Mouse (Mus musculus): ENCODE data around the gene Rap1gap. TPM values are rescaled to one million over a fixed set of nuclear protein-coding genes. Genes with fewer than 3 reads are reported as not detected.

Rap1gap gene
- polyA plus RNA-seq, 1 experiment: 9.5 TPM

- H3K4me1 ChIP-seq (ENCODE audit: control insufficient read depth, insufficient read depth, low read length): peaks cover 46% of the 10 kb centered on the region
- H3K9ac ChIP-seq (ENCODE audit: low read depth, poor library complexity, severe bottlenecking): no peak overlapping the region
- H3K9me3 ChIP-seq (replicated peaks; ENCODE audit: control insufficient read depth, insufficient read depth, low read length, poor library complexity, severe bottlenecking): no peaks in the 10 kb centered on the region
- no peak for TF ChIP-seq EP300 (IDR thresholded peaks at IDR 0.05; ENCODE audit: insufficient read depth, low read depth, low read length)
- no peaks in the 10 kb centered on the region for H3K27me3 ChIP-seq (ENCODE audit: control insufficient read depth, insufficient read depth, low read length, poor library complexity, severe bottlenecking)
- H3K27ac ChIP-seq (ENCODE audit: insufficient read depth, low read length): no peak overlapping the region
- no peaks in the 10 kb centered on the region for H3K36me3 ChIP-seq (ENCODE audit: control insufficient read depth, insufficient read depth, low read length, poor library complexity, severe bottlenecking)
- H3K4me3 ChIP-seq (ENCODE audit: low read depth, low read length): no peak overlapping the region
Measured at GRCm38 (mm10) chr4:137768831-137769230, 104.3 kb downstream of the Rap1gap start.

- Histone ChIP-seq H3K9ac (ENCODE audit: low read depth, poor library complexity, severe bottlenecking) (no peak overlapping the region), H3K27ac (ENCODE audit: insufficient read depth, low read length) (no peak overlapping the region), H3K27me3 (ENCODE audit: control insufficient read depth, insufficient read depth, low read length, poor library complexity, severe bottlenecking) (no peaks in the 10 kb centered on the region), H3K36me3 (ENCODE audit: control insufficient read depth, insufficient read depth, low read length, poor library complexity, severe bottlenecking) (no peaks in the 10 kb centered on the region), H3K4me1 (ENCODE audit: control insufficient read depth, insufficient read depth, low read length) (peaks cover 48% of the 10 kb centered on the region), H3K9me3 (replicated peaks; ENCODE audit: control insufficient read depth, insufficient read depth, low read length, poor library complexity, severe bottlenecking) (no peaks in the 10 kb centered on the region), H3K4me3 (ENCODE audit: low read depth, low read length) (no peak overlapping the region)
- TF ChIP-seq CTCF (IDR thresholded peaks at IDR 0.05; ENCODE audit: low read depth, low read length) (no peak), EP300 (IDR thresholded peaks at IDR 0.05; ENCODE audit: insufficient read depth, low read depth, low read length) (no peak), POLR2A (IDR thresholded peaks at IDR 0.05; ENCODE audit: insufficient read depth, low read length) (no peak)
Measured at GRCm38 (mm10) chr4:137769635-137770034, 105.1 kb downstream of the Rap1gap start.

- H3K36me3 ChIP-seq (ENCODE audit: control insufficient read depth, insufficient read depth, low read length, poor library complexity, severe bottlenecking): no peaks in the 10 kb centered on the region
- H3K9me3 ChIP-seq (replicated peaks; ENCODE audit: control insufficient read depth, insufficient read depth, low read length, poor library complexity, severe bottlenecking): no peaks in the 10 kb centered on the region
- peaks cover 46% of the 10 kb centered on the region for H3K4me1 ChIP-seq (ENCODE audit: control insufficient read depth, insufficient read depth, low read length)
- TF ChIP-seq CTCF (IDR thresholded peaks at IDR 0.05; ENCODE audit: low read depth, low read length) (no peak), EP300 (IDR thresholded peaks at IDR 0.05; ENCODE audit: insufficient read depth, low read depth, low read length) (peak; percentile 80; the same call in 1 of the 2 replicates)
- no peak overlapping the region for H3K27ac ChIP-seq (ENCODE audit: insufficient read depth, low read length)
- H3K4me3 ChIP-seq (ENCODE audit: low read depth, low read length): no peak overlapping the region
- no peak overlapping the region for H3K9ac ChIP-seq (ENCODE audit: low read depth, poor library complexity, severe bottlenecking)
- H3K27me3 ChIP-seq (ENCODE audit: control insufficient read depth, insufficient read depth, low read length, poor library complexity, severe bottlenecking): no peaks in the 10 kb centered on the region
Measured at GRCm38 (mm10) chr4:137770901-137771612, 106.5 kb downstream of the Rap1gap start.

GRCm38 (mm10) chr4:137771749-137772148 lies 107.2 kb downstream of the Rap1gap start:
- Histone ChIP-seq H3K4me1 (ENCODE audit: control insufficient read depth, insufficient read depth, low read length) (peaks cover 43% of the 10 kb centered on the region), H3K9me3 (replicated peaks; ENCODE audit: control insufficient read depth, insufficient read depth, low read length, poor library complexity, severe bottlenecking) (no peaks in the 10 kb centered on the region), H3K27ac (ENCODE audit: insufficient read depth, low read length) (0 out of 2 replicates have a peak overlapping the region, but pooled peaks have one; percentile 5), H3K27me3 (ENCODE audit: control insufficient read depth, insufficient read depth, low read length, poor library complexity, severe bottlenecking) (no peaks in the 10 kb centered on the region), H3K4me3 (ENCODE audit: low read depth, low read length) (no peak overlapping the region), H3K9ac (ENCODE audit: low read depth, poor library complexity, severe bottlenecking) (no peak overlapping the region), H3K36me3 (ENCODE audit: control insufficient read depth, insufficient read depth, low read length, poor library complexity, severe bottlenecking) (no peaks in the 10 kb centered on the region)
- TF ChIP-seq CTCF (IDR thresholded peaks at IDR 0.05; ENCODE audit: low read depth, low read length) (no peak), EP300 (IDR thresholded peaks at IDR 0.05; ENCODE audit: insufficient read depth, low read depth, low read length) (no peak), POLR2A (IDR thresholded peaks at IDR 0.05; ENCODE audit: insufficient read depth, low read length) (no peak)

- Histone ChIP-seq H3K27me3 (ENCODE audit: control insufficient read depth, insufficient read depth, low read length, poor library complexity, severe bottlenecking) (no peaks in the 10 kb centered on the region), H3K9ac (ENCODE audit: low read depth, poor library complexity, severe bottlenecking) (no peak overlapping the region), H3K4me1 (ENCODE audit: control insufficient read depth, insufficient read depth, low read length) (peaks cover 46% of the 10 kb centered on the region), H3K4me3 (ENCODE audit: low read depth, low read length) (no peak overlapping the region), H3K36me3 (ENCODE audit: control insufficient read depth, insufficient read depth, low read length, poor library complexity, severe bottlenecking) (no peaks in the 10 kb centered on the region), H3K27ac (ENCODE audit: insufficient read depth, low read length) (no peak overlapping the region), H3K9me3 (replicated peaks; ENCODE audit: control insufficient read depth, insufficient read depth, low read length, poor library complexity, severe bottlenecking) (no peaks in the 10 kb centered on the region)
- no peak for TF ChIP-seq CTCF (IDR thresholded peaks at IDR 0.05; ENCODE audit: low read depth, low read length)
- no peak for TF ChIP-seq EP300 (IDR thresholded peaks at IDR 0.05; ENCODE audit: insufficient read depth, low read depth, low read length)
- no peak for TF ChIP-seq POLR2A (IDR thresholded peaks at IDR 0.05; ENCODE audit: insufficient read depth, low read length)
Measured at GRCm38 (mm10) chr4:137772438-137773056, 108.0 kb downstream of the Rap1gap start.

GRCm38 (mm10) chr4:137773369-137773899 lies 108.9 kb downstream of the Rap1gap start:
- Histone ChIP-seq H3K9ac (ENCODE audit: low read depth, poor library complexity, severe bottlenecking) (no peak overlapping the region), H3K9me3 (replicated peaks; ENCODE audit: control insufficient read depth, insufficient read depth, low read length, poor library complexity, severe bottlenecking) (no peaks in the 10 kb centered on the region), H3K4me1 (ENCODE audit: control insufficient read depth, insufficient read depth, low read length) (peaks cover 46% of the 10 kb centered on the region), H3K27ac (ENCODE audit: insufficient read depth, low read length) (peak overlapping the region; percentile 44; the same call in 1 of the 2 replicates), H3K36me3 (ENCODE audit: control insufficient read depth, insufficient read depth, low read length, poor library complexity, severe bottlenecking) (no peaks in the 10 kb centered on the region), H3K4me3 (ENCODE audit: low read depth, low read length) (no peak overlapping the region), H3K27me3 (ENCODE audit: control insufficient read depth, insufficient read depth, low read length, poor library complexity, severe bottlenecking) (no peaks in the 10 kb centered on the region)
- no peak for TF ChIP-seq CTCF (IDR thresholded peaks at IDR 0.05; ENCODE audit: low read depth, low read length)
- TF ChIP-seq POLR2A (IDR thresholded peaks at IDR 0.05; ENCODE audit: insufficient read depth, low read length): no peak
- peak; percentile 89; the same call in 1 of the 2 replicates for TF ChIP-seq EP300 (IDR thresholded peaks at IDR 0.05; ENCODE audit: insufficient read depth, low read depth, low read length)

All from ES-Bruce4 (cell line).